Mouse (Mus musculus): ENCODE results near the gene Tpm4.
A peak's percentile ranks its signal among the peaks of the same experiment; 100 is the strongest.
"Not testable (repeated sequence)": the region's sequence is repeated elsewhere in the genome, so short reads cannot be mapped to it uniquely, and the experiment has no call there.

The Tpm4 gene

GRCm38 (mm10) chr8:72134756-72135445, at the start of gene Tpm4:
TSS of gene Tpm4 (plus strand) at chr8:72134975.
- peak; percentile 90 for DNase-seq

GRCm38 (mm10) chr8:72087611-72088010, 47.2 kb upstream of the Tpm4 start:
- not testable (repeated sequence) for DNase-seq

- not testable (repeated sequence) for DNase-seq
Observed at GRCm38 (mm10) chr8:72096721-72097120, 38.1 kb upstream of the Tpm4 start.

GRCm38 (mm10) chr8:72099377-72100103, 35.2 kb upstream of the Tpm4 start:
- DNase-seq = peak; percentile 74

- DNase-seq = no peak
Observed at GRCm38 (mm10) chr8:72105165-72105564, 29.6 kb upstream of the Tpm4 start.

- DNase-seq = no peak
Observed at GRCm38 (mm10) chr8:72106740-72107139, 28.0 kb upstream of the Tpm4 start, which contains the start of gene Olfr374. TSS of gene Olfr374 (plus strand) at chr8:72107040.

- no peak for DNase-seq
Observed at GRCm38 (mm10) chr8:72110876-72111275, 23.9 kb upstream of the Tpm4 start.

GRCm38 (mm10) chr8:72112486-72112885, 22.3 kb upstream of the Tpm4 start:
- DNase-seq = no peak

GRCm38 (mm10) chr8:72115202-72115601, 19.6 kb upstream of the Tpm4 start:
- no peak for DNase-seq

- no peak for DNase-seq
Observed at GRCm38 (mm10) chr8:72118616-72119015, 16.2 kb upstream of the Tpm4 start.

- not testable (repeated sequence) for DNase-seq
Observed at GRCm38 (mm10) chr8:72121486-72121885, 13.3 kb upstream of the Tpm4 start.

- DNase-seq = no peak
Observed at GRCm38 (mm10) chr8:72121997-72122396, 12.8 kb upstream of the Tpm4 start.

GRCm38 (mm10) chr8:72127834-72128233, 6.9 kb upstream of the Tpm4 start:
- DNase-seq = no peak

- peak; percentile 76 for DNase-seq
Observed at GRCm38 (mm10) chr8:72131251-72131650, 3.5 kb upstream of the Tpm4 start.

- no peak for DNase-seq
Observed at GRCm38 (mm10) chr8:72131901-72132300, 2.9 kb upstream of the Tpm4 start.

- DNase-seq = no peak
Observed at GRCm38 (mm10) chr8:72132417-72132816, 2.4 kb upstream of the Tpm4 start.

- peak; percentile 76 for DNase-seq
Observed at GRCm38 (mm10) chr8:72132891-72133290, 1.9 kb upstream of the Tpm4 start.

- DNase-seq = peak; percentile 30
Observed at GRCm38 (mm10) chr8:72133507-72133906, 1.3 kb upstream of the Tpm4 start.

GRCm38 (mm10) chr8:72135446-72136301, 899 bp downstream of the Tpm4 start:
- DNase-seq = peak; percentile 72

- DNase-seq = peak; percentile 83
Observed at GRCm38 (mm10) chr8:72136302-72136978, 1.7 kb downstream of the Tpm4 start.

- DNase-seq = no peak
Observed at GRCm38 (mm10) chr8:72137431-72137830, 2.7 kb downstream of the Tpm4 start.

GRCm38 (mm10) chr8:72138456-72138855, 3.7 kb downstream of the Tpm4 start:
- no peak for DNase-seq
